Mouse (Mus musculus): ENCODE results near the gene Ifrd2. TPM values are rescaled to one million over a fixed set of nuclear protein-coding genes. Genes with fewer than 3 reads are reported as not detected.
A peak's percentile ranks its signal among the peaks of the same experiment; 100 is the strongest.

Gene Ifrd2
- total RNA-seq, 2 experiments from 2014 or later = 48.4 to 51.2 TPM

DNA sequence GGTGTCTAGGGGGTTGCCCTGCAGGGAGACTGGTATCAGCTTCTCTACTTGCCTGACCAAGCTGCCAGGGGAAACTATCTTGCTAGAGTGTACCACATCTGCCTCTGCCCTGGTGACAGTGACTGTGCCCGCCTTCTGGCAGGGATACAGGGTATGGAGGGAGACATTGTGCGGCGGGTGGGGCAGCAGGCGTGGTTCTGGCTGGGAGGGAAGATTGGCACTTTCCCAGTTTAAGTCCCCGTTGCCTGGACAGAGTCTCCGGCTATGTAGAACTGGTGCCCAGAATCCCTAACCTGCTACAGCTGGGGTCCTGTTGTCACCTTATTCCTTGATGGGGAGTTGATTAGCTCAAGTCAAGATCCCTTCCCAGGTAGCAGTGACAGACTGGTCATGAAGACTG, 45.0 kb downstream of the Ifrd2 start:
- peak; percentile 58 to 69 for DNase-seq
- intact Hi-C loops (cut with DNase I) = loop anchor here (2.0 to 5.0 kb wide), 2 partner anchors 20 to 65 kb away; partner anchors contain the start of gene Hyal2

DNA sequence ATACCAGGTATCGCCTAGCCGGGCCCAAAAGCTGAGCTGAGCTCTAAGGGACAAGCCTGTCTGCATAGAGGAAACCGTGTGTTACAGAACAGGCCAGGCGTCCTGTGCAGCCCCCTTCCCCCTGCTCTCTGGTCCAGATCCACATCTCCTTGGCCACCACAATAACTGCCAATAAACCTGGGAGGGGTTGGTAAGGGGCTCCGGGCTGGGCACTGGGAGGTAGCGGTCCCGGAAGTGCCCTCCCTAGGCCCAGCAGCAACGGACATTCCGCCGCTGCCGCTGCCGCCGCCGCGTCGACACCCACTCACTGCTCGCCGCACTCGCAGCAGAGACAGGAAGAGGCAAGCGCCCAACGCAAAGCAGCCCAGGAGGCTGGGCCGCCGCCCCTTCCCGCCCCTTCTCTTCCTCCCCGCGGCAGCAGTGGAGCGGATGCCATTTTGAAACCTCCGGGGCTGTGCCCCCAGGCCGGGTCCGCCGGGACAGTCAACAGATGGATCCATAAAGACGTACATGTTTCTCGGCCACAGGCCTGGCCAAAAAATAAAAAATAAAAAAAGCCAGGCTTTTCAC, 45.7 kb downstream of the Ifrd2 start:
- DNase-seq = peak; percentile 80 to 87
- intact Hi-C loops (cut with DNase I) = loop anchor here (2.0 to 5.0 kb wide), 2 partner anchors 20 to 66 kb away; partner anchors contain the start of gene Hyal2

DNA sequence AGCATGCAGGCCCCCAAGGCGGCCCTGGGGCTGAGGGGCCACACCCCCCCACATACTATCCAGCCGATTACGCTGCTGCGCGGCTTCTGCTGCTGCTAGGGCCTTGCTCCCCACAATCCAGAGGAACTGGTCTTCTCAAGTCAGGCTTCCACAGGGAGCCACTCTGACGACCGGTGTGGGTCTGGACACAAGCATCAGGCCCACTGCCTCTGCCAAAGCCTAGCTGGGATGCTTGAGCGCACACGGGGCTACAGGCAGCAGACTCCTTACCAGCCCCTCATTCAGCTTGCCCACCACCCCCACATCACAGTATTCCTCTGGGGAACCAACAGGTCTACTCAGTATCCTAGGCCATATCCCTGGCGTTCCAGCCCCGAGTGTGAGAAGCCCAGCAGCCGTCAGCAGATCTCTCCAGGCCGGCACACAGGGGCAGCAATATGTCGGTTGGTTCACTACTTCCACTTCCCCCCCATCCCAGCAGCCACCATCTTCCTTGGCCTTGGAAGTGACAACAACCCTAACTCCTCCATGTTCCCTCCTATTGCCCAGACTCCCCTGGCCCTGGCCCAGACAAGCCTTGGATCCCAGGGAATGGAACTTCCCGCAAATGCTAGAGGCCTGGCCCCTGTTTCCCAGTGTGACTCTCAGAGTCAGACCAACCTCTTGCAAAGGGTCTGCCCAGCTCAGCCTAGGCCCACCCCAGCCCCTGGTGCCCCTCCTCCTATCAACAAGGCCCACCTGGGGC, 46.4 kb downstream of the Ifrd2 start:
- intact Hi-C loops (cut with DNase I) = loop anchor here (2.0 to 5.0 kb wide), 2 partner anchors 21 to 67 kb away; partner anchors contain the start of gene Hyal2
- DNase-seq = peak in 1 of 2 experiments; percentile 53

DNA sequence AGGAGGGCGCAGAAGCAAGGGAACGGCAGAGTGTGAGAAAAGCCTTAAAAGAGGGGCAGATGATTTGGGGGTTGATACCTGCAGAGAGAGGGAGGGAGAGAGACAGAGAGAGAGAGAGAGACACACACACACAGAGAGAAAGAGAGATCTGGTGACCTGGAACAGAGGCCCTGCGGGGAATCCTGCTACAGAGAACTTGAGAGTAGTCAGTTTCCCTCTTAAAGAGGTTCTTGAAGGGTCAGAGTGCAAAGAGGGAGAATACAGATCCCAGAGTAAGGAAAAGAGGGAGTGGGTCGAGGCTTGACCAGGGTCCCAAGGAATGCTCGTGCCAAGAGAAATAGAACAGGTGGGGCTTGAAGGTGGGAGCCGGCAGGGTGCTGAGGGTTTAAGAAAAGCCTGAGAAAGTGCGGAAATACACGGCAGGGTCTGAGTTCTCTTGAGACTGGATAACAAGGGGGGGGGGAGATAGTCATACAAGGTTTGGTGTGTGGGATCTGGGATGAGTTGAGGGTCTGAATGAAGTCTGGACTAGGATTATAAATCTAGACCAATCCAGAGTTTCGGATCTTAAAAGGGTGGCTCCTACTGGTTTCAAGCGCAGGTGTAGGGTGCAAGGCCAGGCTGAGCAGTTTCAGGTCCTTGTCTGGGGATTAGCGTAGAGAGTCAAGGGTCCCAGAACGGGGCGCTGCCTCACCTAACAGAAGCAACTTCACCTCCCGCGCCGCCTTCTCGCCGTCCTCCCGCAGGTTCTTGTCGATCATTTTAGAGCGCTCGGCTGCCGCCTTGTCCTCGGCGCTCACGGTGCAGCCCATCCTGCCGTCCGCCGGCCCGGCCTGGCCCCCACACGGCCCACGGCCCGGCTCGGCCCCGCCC, 47.2 kb downstream of the Ifrd2 start:
- peak in 1 of 2 experiments; percentile 32 for DNase-seq
- intact Hi-C loops (cut with DNase I) = loop anchor here (5.0 kb wide), 1 partner anchor 67 kb away; the partner anchor contains the start of gene Hyal2

DNA sequence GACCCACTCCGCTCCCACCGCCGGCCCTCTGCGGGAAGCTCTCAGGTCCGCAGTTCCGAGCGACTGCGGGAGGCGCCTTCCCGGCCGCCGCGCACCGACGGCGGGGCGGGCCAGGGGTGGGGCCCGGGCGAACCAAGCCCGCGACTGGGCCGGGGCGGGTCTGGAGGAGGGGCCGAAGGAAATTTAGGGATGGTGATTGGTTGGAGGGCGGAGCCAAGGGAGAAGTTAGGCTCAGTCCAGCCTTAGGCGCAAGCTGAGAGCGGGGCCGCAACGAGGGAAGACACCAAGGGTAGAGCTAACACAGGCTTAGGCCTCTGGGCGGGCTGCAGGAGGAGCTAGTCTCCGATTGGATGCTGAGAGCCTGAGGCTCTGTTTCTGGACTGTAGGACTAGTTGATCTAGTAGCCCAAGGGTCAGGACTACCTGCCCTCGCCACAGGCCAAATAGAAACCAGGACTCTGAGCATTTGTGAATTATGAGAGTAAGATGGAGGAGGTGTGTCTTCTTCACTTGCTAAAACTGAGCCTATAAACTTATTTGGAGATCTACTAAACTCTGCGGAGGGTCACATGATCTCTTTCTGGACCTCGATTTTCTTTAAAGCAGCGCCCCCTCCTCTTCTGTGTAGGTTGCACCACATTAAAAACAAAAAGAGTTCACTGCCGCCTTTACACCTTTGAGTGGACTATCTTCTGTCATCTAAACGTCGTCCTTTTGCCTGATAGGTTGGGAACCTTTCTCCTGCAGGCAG, 48.0 kb downstream of the Ifrd2 start, which contains the start of gene Gnai2:
Gene Gnai2 (minus strand): TSS at position 89 of the 750 bp plus-strand sequence.
- intact Hi-C loops (cut with DNase I) = no loop called here

DNA sequence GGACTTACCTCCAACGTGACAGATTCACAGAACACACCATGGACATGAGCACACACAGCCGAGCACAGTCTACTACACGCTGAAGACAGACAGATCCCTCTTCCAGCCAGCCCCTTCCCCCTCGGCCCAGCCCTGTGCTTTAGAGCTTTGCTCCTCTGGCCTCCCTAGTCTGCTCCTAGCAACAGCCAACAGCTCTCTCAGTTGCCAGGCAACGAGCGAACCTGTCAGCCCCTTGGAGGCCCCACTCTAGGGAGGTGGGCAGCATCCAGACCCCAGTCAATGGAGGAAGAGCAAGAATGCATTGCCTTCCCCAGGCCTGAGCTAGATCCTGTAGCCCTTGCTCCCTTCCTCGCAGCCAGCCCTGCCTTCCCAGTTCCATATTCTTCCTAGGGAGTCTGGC, 49.6 kb downstream of the Ifrd2 start:
- intact Hi-C loops (cut with DNase I) = no loop called here
- no peak for DNase-seq

More for the DNA sequence above, 48.0 kb downstream of the Ifrd2 start, which contains the start of gene Gnai2:
- DNase-seq = peak; percentile 96 to 98

DNA sequence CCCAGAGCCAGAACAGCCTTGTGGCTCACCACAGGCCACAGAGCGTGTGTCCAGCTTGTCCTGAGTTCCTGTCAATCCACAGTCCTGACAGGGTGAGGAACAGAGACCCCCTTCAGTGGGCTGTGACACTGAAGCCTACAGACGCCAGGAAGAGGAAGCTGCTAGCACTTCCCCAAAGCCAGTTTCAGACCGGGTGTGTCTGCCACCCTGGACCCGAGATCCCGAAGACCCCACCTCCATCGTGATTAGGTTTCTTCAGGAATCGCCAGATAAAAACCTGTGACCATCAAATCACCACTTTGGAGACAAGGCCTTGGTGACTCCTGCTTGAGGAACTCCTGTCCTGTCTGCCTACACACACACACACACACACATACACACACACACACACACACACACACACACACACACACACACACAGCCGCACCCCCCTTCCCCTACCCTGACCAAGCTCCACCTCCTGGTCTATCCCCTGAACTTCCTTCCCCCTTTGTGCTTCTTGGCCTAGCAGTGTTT, 52.9 kb downstream of the Ifrd2 start:
- DNase-seq = peak in 1 of 2 experiments; percentile 46

DNA sequence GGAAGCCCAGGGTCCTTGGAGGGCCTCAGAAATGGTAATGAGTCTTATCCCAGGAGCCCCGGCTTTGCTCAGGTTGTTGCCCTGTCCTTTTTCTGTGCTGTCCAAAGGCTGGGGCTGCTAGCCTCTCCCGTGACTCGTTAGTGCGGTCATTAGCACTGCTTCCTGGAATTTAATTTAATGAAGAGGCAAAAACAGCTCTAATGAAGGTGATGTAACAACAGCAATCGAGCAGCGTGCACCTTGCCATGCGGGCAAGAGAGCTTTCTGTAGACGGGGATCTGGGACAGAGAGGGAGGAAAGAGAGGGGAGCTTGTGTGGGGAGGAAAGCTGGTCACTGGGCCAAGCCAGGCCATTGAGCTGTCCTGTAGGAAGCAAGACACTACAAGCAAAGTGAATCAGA, 54.2 kb downstream of the Ifrd2 start:
- intact Hi-C loops (cut with DNase I) = no loop called here
- DNase-seq = no peak

More for the DNA sequence above, 52.9 kb downstream of the Ifrd2 start:
- intact Hi-C loops (cut with DNase I) = no loop called here

Other genes starting within 250 kb of the Ifrd2 start
- 10 to 100 TPM; 22.3 to 22.6 TPM for gene Hemk1, start 249.3 kb upstream of the Ifrd2 start, total RNA-seq (2021)
- gene 6430571L13Rik, start 247.0 kb upstream of the Ifrd2 start, total RNA-seq (2021) = 1 to 10 TPM; 4.2 to 5.3 TPM
- 10 to 100 TPM; 10.5 to 13.3 TPM for gene Cacna2d2, start 188.0 kb upstream of the Ifrd2 start, total RNA-seq (2021)
- gene Tmem115, start 53.7 kb upstream of the Ifrd2 start, total RNA-seq (2021) = 10 to 100 TPM; 22.7 to 26.8 TPM
- gene Cyb561d2, start 45.4 kb upstream of the Ifrd2 start, total RNA-seq (2021) = 1 to 10 TPM; 4.7 to 5.3 TPM
- 10 to 100 TPM; 17.5 to 18.5 TPM for gene Nprl2, start 45.4 kb upstream of the Ifrd2 start, total RNA-seq (2021)
- gene Zmynd10, start 40.3 kb upstream of the Ifrd2 start, total RNA-seq (2021) = not detected
- gene Rassf1, start 36.1 kb upstream of the Ifrd2 start, total RNA-seq (2021) = 10 to 100 TPM; 16.5 to 17.3 TPM
- gene Tusc2, start 24.4 kb upstream of the Ifrd2 start, total RNA-seq (2021) = 10 to 100 TPM; 35.1 to 35.3 TPM
- gene Hyal2, start 19.7 kb upstream of the Ifrd2 start, total RNA-seq (2021) = 10 to 100 TPM; 36.4 to 39.0 TPM
- gene Hyal1, start 10.7 kb upstream of the Ifrd2 start, total RNA-seq (2021) = 1 to 10 TPM; 5.1 to 5.7 TPM
- gene Naa80, start 8.8 kb upstream of the Ifrd2 start, total RNA-seq (2021) = 10 to 100 TPM; 16.6 to 19.1 TPM
- gene Hyal3, start 6.8 kb upstream of the Ifrd2 start, total RNA-seq (2021) = under 1 TPM; 0.36 to 0.46 TPM
- 10 to 100 TPM; 18.5 to 22.0 TPM for gene Sema3b, start 21.6 kb downstream of the Ifrd2 start, total RNA-seq (2021)
- 100 to 1,000 TPM; 248 to 259 TPM for gene Gnai2, start 47.7 kb downstream of the Ifrd2 start, total RNA-seq (2021)
- gene Slc38a3, start 81.9 kb downstream of the Ifrd2 start, total RNA-seq (2021) = 10 to 100 TPM; 66.0 to 80.3 TPM
- not detected for gene Gnat1, start 92.1 kb downstream of the Ifrd2 start, total RNA-seq (2021)
- 10 to 100 TPM; 16.0 to 16.9 TPM for gene Sema3f, start 122.8 kb downstream of the Ifrd2 start, total RNA-seq (2021)
- 10 to 100 TPM; 47.2 to 52.6 TPM for gene Rbm5, start 183.4 kb downstream of the Ifrd2 start, total RNA-seq (2021)

All from heart, postnatal 36 days (tissue).